Mouse (Mus musculus) A20 (cell line): Measurements from ENCODE around the gene Bik.

Experiments
- DNase-seq: peaks from one replicate; pipeline ENCODE4 v3.0.0-alpha.2; 2011; ENCODE audit warnings: low read depth, low spot score

Gene Bik

DNA sequence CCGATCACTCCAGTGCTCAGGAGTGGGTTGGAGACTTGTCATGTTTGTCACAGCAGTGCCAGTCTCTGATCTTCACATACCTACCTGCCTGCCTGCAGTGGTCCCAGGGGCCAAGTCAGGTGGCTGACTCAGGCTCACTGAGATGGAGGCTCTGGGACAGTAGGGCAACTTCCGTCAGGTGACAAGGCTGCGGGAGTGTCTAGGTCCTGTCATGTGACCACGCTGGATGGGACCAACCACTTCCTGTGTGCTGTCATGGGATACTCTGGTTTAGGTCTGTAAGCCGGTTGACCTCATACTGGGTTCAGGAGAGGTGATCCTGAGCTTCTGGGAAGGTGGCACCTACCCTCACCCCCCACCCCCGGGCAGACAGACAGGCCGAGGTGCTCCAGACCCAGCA lies 19.4 kb downstream of the Bik start:
- no peak for DNase-seq

GRCm38 (mm10) chr15:83547144-83547543 lies 20.5 kb downstream of the Bik start:
- DNase-seq = no peak

DNA sequence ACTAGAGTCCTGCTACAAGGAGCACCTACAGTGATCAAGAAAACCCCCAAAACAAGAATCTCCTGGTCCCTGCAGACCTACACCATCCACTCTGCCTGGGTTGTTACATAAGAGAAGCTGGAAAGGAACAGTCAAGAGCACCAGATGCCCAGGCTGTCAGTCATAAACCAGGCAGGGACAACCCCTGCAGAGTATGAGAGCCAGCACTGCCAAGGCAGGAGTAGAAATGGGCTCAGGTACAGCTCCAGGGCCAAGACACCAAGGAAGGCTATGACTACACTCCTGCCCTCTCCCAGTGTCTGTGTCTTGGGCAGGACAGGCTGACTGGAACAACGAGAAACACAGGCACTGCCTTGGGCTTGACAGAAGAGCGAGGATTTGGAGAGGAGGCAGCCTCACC lies 23.5 kb downstream of the Bik start:
- no peak for DNase-seq

GRCm38 (mm10) chr15:83553831-83554230 lies 27.2 kb downstream of the Bik start:
- peak; percentile 48 for DNase-seq

DNA sequence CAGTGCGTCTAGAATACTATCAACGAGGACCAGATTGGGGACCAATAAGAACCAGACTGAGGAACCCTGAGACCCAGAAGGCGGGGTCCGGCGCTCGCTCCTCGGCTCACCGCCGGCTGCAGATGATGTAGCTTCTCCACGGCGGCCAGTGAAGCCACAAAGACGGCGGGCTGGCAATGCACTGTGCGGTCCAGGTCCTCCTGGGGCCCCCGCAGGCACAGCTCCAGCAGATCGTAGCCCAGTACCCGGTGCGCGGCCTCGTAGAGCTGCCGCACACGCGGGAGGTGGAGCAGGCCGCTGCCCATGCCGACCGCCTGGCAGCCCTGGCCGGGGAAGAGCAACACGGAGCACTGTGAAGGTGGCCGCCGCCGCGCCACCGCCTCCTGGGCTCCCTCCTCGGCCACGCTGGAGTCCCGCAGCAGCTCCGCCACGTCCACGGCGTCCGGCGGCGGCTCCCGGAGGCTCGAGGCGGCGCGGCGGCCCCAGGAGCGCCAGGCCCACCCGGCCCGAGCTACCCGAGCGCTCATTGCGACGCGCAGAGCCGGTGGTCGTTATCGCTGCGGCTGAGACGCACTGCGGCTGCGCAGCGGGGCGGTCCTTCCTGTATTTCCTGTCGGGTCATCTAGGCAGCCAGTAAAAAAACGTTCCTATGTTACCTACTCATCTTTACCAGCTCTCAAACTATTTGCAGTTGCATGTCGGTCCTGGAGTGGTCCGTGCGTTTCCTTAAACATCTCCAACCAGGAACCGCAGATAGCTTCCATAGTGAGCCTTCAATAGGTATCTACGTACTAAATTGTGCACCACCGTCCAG lies 28.7 kb downstream of the Bik start:
- DNase-seq = peak; percentile 94

- DNase-seq = no peak
Measured at GRCm38 (mm10) chr15:83560941-83561477, 34.3 kb downstream of the Bik start.

DNA sequence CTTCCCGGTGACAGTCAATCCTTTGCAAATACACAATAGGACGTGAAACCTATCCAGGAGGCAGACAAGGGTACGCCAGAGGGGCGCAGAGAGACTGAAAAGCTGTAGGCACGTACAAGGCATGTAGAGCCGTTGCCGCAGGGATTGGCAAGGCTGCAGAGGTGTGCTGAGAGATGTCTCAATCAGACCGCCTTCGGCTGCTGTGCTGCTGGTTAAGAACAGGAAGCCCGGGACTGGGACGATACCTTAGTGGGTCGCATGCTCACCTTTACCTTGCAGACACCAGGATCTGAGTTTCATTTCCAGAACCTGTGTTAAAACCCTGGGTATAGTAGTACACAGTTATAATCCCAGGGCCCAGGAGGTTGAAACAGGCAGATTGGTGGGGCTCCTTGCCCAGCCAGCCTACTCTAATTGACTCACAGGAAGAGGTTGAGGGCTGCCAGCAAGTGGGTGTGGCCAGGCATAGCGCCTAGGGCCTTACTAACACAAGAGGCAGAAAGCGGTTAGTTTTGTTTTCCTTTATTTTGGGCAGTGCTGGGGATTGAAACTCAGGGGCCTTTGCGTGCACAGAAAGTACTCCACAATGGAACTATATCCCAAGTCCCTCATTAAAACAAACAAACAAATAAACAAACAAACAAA lies 36.1 kb downstream of the Bik start:
- peak; percentile 87 for DNase-seq

- peak; percentile 85 for DNase-seq
Measured at GRCm38 (mm10) chr15:83563327-83563856, 36.7 kb downstream of the Bik start, which contains the start of the genes Tspo and Mcat. Gene Tspo (plus strand): TSS chr15:83563592. Gene Mcat (minus strand): TSS chr15:83563787.

- peak; percentile 77 for DNase-seq
Measured at GRCm38 (mm10) chr15:83563857-83564651, 37.4 kb downstream of the Bik start.

DNA sequence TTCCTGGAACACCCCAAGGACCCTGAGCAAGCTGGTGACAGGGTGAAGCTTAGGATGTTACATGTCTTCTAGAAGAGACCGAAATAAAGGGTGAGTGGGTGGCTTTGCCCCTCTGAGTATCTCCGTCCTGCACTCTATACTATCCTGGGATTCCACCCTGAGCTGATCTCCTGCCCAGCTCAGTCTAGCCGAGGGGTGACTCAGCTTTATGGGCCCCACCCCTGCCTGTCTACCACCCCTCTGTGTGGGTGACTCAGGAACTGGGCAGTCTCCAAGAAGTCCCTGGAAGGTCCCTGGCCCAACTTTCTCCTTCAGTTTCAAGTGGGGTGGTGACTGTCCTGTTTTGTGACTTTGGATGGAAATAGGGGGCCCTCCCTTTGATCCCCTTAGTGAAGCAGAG lies 38.8 kb downstream of the Bik start:
- no peak for DNase-seq

- no peak for DNase-seq
Measured at GRCm38 (mm10) chr15:83566006-83566405, 39.3 kb downstream of the Bik start.

DNA sequence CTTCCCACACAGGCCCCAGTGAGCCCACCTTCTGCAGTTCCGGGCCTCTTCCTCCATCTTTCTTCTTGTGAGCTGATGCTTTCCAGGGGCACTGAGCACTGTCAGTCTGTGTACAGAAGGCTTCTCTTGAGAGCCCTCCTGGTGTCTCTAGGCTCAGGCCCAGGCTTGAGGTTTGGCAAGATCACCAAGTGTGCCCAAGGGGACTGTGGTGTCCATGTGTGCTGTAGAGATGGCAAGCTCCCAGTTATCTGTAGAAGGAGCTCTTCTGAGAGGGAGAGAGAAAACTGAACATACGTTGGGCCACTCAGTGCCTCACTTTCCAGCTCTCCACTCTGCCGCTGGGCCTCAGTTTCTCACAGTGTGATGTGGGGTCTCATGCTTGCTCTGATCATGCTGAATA lies 41.1 kb downstream of the Bik start:
- DNase-seq = no peak

- no peak for DNase-seq
Measured at GRCm38 (mm10) chr15:83568544-83568943, 41.9 kb downstream of the Bik start.

GRCm38 (mm10) chr15:83569682-83570081 lies 43.0 kb downstream of the Bik start:
- peak; percentile 27 for DNase-seq

GRCm38 (mm10) chr15:83570641-83571040 lies 44.0 kb downstream of the Bik start:
- peak; percentile 58 for DNase-seq

DNA sequence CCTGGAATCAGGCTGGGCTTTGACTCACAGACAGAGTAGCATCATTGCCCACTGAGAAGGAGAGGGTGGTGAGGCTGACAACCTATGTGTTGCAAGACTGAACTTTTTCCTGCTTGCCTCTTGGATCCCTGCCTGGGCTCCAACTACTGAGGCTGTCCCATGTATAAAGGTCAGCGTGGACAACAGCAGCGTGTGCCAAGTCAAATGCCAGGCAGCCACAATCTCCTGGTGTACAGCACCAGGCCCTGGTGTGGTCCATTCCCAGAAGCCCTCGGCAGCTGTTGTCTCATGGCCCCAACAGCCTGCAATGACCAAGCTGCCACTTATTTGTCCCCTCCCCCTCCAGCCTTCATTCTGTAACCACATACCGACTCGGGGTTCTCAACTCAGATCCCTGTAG lies 45.0 kb downstream of the Bik start:
- no peak for DNase-seq

- DNase-seq = no peak
Measured at GRCm38 (mm10) chr15:83572132-83572531, 45.5 kb downstream of the Bik start.

- DNase-seq = no peak
Measured at GRCm38 (mm10) chr15:83573606-83574005, 46.9 kb downstream of the Bik start.

GRCm38 (mm10) chr15:83574731-83575351 lies 48.2 kb downstream of the Bik start:
- DNase-seq = no peak

GRCm38 (mm10) chr15:83575543-83575942 lies 48.9 kb downstream of the Bik start:
- no peak for DNase-seq

DNA sequence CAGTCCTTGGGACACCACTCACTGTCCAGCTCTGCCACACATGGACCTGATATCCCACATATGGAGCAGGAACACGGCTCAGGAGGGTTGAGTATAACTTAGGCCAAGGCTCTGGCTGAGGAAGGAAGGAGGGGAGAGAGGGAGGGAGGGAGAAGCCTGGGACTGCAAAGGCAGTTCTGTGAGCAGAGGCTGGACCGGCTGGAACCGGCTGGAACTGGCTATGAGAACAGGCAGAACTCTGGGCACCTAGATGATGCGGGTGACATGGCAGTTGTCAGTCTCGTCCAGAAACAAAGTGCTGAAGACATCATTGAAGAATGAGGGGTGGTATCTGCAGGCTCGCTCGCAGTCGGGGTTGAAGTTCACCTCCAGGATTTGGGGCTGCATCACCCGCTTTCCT lies 50.0 kb downstream of the Bik start:
- no peak for DNase-seq
